Mouse (Mus musculus) A20 (cell line): ENCODE measurements around the gene Tet3.

Experiments
- DNase-seq: peaks from one replicate; pipeline ENCODE4 v3.0.0-alpha.2; 2011; ENCODE audit warnings: low read depth, low spot score

Gene Tet3

GRCm38 (mm10) chr6:83414601-83415355 is 44.1 kb downstream of the Tet3 start:
- no peak for DNase-seq

GRCm38 (mm10) chr6:83413686-83414085 is 45.2 kb downstream of the Tet3 start:
- DNase-seq: no peak

GRCm38 (mm10) chr6:83412854-83413401 is 46.0 kb downstream of the Tet3 start:
- DNase-seq: no peak

GRCm38 (mm10) chr6:83412362-83412853 is 46.5 kb downstream of the Tet3 start:
- no peak for DNase-seq

GRCm38 (mm10) chr6:83411635-83412361 is 47.1 kb downstream of the Tet3 start:
- no peak for DNase-seq

- no peak for DNase-seq
Observed at GRCm38 (mm10) chr6:83410046-83410706, 48.7 kb downstream of the Tet3 start.

- DNase-seq: no peak
Observed at GRCm38 (mm10) chr6:83408510-83408909, 50.4 kb downstream of the Tet3 start.

- DNase-seq: no peak
Observed at GRCm38 (mm10) chr6:83405511-83406064, 53.3 kb downstream of the Tet3 start.

- DNase-seq: no peak
Observed at GRCm38 (mm10) chr6:83404571-83404970, 54.3 kb downstream of the Tet3 start.

- no peak for DNase-seq
Observed at GRCm38 (mm10) chr6:83403481-83403880, 55.4 kb downstream of the Tet3 start.

- DNase-seq: no peak
Observed at GRCm38 (mm10) chr6:83399790-83400189, 59.1 kb downstream of the Tet3 start.

- DNase-seq: no peak
Observed at GRCm38 (mm10) chr6:83397728-83398127, 61.2 kb downstream of the Tet3 start.

- DNase-seq: no peak
Observed at GRCm38 (mm10) chr6:83396711-83397110, 62.2 kb downstream of the Tet3 start.

- no peak for DNase-seq
Observed at GRCm38 (mm10) chr6:83395544-83396229, 63.2 kb downstream of the Tet3 start.

GRCm38 (mm10) chr6:83394122-83394521 is 64.8 kb downstream of the Tet3 start:
- no peak for DNase-seq

- no peak for DNase-seq
Observed at GRCm38 (mm10) chr6:83392166-83392780, 66.6 kb downstream of the Tet3 start.

- DNase-seq: no peak
Observed at GRCm38 (mm10) chr6:83385569-83386090, 73.3 kb downstream of the Tet3 start.

GRCm38 (mm10) chr6:83381510-83382491 is 77.1 kb downstream of the Tet3 start:
- DNase-seq: no peak

- DNase-seq: no peak
Observed at GRCm38 (mm10) chr6:83373704-83374300, 85.1 kb downstream of the Tet3 start.
